Mouse (Mus musculus): ENCODE results near the gene Rnf135.

- TF ChIP-seq POLR2A (IDR thresholded peaks at IDR 0.05; ENCODE audit: control insufficient read depth, extremely low read depth, insufficient read depth, low read length, poor library complexity): no peak
- TF ChIP-seq CTCF (IDR thresholded peaks at IDR 0.05; ENCODE audit: borderline replicate concordance, control insufficient read depth, extremely low read depth, insufficient read depth, low read length, poor library complexity): no peak
Measured at GRCm38 (mm10) chr11:80199316-80199715, 15.7 kb downstream of the Rnf135 start.
